Mouse (Mus musculus) cerebellum, postnatal 14 days (tissue): ENCODE data around the gene Jhy.

Source experiments
- DNase-seq, 2 experiments: peaks; one replicate each; pipeline ENCODE4 v3.0.0; 2021; ENCODE audit warnings: mixed read lengths in 2 of 2

Gene Jhy

GRCm38 (mm10) chr9:40851515-40851914, 112.4 kb downstream of the Jhy start:
- no peak for DNase-seq
